Mouse (Mus musculus): ENCODE results near the gene Agpat4. TPM values are rescaled to one million over a fixed set of nuclear protein-coding genes. Genes with fewer than 3 reads are reported as not detected.

Agpat4 gene
- polyA plus RNA-seq, 1 experiment, result 1.0 TPM

DNA sequence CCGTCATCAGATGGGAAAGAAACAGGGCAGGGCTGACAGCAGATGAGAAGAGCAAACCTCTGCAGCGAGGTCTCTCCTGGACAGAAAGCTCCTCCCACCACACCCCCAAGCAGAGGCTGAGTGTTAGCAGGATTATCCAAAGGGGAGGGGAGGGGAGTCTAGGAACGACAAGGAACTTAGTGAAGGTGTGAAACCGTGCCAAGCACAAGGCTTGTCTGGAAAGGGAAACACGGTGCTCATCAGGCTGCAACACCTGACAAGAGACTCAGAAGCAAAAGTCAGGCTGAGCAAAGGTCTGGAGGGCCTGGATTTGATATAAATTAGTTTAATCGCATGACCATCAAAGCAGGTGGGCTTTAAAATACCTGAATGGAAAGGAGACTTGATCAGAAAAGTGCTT, 140.0 kb downstream of the Agpat4 start:
- H3K36me3 ChIP-seq (replicated peaks; ENCODE audit: low read length), result peaks cover 98% of the 10 kb centered on the region
- peaks cover 11% of the 10 kb centered on the region for H3K9me3 ChIP-seq
- no peaks in the 10 kb centered on the region for H3K27me3 ChIP-seq (replicated peaks)
- TF ChIP-seq FLI1 (IDR thresholded peaks at IDR 0.05; ENCODE audit: low read length) (no peak), GATA1 (IDR thresholded peaks at IDR 0.05; ENCODE audit: borderline replicate concordance, low read length) (no peak)
- no peaks in the 10 kb centered on the region for H3K4me1 ChIP-seq
- H3K4me3 ChIP-seq (replicated peaks), result no peak overlapping the region

DNA sequence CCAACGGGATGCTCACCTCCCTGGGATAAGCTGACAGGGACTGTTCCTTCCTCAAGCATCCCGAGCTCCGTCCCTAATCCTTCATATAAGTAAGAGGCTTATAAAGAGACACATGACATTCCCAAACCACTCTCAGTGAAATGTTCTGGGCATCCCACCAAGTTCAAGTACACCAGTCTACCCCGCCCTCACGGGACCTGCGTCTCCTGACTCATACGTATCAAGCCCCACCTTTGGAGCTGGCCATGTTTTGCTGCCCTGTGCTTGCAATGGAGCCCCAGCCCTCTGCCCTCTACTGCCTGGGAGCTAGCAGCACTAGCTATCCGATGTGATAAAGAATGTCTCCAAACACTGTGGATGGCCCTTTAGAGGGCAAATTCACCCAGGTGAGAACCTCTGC, 141.5 kb downstream of the Agpat4 start:
- no peaks in the 10 kb centered on the region for H3K27me3 ChIP-seq (replicated peaks)
- no peaks in the 10 kb centered on the region for H3K4me1 ChIP-seq
- H3K9me3 ChIP-seq, result no peaks in the 10 kb centered on the region
- no peak for TF ChIP-seq FLI1 (IDR thresholded peaks at IDR 0.05; ENCODE audit: low read length)
- no peak for TF ChIP-seq GATA1 (IDR thresholded peaks at IDR 0.05; ENCODE audit: borderline replicate concordance, low read length)
- peaks cover 93% of the 10 kb centered on the region for H3K36me3 ChIP-seq (replicated peaks; ENCODE audit: low read length)
- H3K4me3 ChIP-seq (replicated peaks), result no peak overlapping the region

DNA sequence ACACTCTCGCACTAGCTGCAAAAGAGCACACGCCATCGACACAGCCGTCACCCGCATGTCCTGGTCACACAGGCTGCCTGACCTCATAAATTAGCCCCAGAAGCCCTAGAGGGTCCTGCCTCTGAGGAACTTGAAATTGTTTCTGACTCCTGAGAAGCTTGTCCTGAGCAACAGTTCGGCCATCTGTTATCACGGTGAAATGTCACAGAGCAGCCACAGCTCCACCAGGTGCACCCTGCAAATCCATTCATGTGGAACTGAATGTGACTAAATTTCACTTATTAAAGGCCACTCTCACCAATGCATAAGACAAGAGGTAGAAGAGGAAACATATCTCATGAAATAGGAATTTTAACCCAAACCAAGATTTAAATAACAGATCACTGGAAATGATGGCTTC, 142.9 kb downstream of the Agpat4 start:
- Histone ChIP-seq H3K36me3 (replicated peaks; ENCODE audit: low read length) (peaks cover 91% of the 10 kb centered on the region), H3K27me3 (replicated peaks) (no peaks in the 10 kb centered on the region), H3K4me1 (peaks cover 5% of the 10 kb centered on the region), H3K9me3 (no peaks in the 10 kb centered on the region), H3K4me3 (replicated peaks) (no peak overlapping the region)
- TF ChIP-seq GATA1 (IDR thresholded peaks at IDR 0.05; ENCODE audit: borderline replicate concordance, low read length) (no peak), FLI1 (IDR thresholded peaks at IDR 0.05; ENCODE audit: low read length) (no peak)

DNA sequence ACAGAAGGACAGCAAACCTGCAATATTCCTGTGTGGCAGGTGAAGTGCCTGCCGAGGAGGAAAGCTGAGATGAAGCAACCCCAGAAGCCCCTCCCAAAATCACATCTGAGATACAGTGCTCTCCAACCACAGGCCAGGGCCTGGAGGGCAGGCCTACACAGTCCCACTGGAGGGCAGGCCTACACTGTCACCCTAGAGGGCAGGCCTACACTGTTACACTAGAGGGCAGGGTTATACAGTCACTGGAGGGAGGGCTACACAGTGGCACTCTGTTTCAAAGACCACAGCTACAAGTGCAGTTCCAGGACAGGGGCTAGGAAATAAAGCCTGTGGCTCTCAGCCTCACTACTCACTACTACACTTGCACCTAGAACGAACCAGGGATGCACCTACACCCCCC, 143.4 kb downstream of the Agpat4 start:
- TF ChIP-seq FLI1 (IDR thresholded peaks at IDR 0.05; ENCODE audit: low read length) (no peak), GATA1 (IDR thresholded peaks at IDR 0.05; ENCODE audit: borderline replicate concordance, low read length) (no peak)
- Histone ChIP-seq H3K4me1 (peaks cover 10% of the 10 kb centered on the region), H3K4me3 (replicated peaks) (no peak overlapping the region), H3K27me3 (replicated peaks) (no peaks in the 10 kb centered on the region), H3K36me3 (replicated peaks; ENCODE audit: low read length) (peaks cover 91% of the 10 kb centered on the region), H3K9me3 (no peaks in the 10 kb centered on the region)

DNA sequence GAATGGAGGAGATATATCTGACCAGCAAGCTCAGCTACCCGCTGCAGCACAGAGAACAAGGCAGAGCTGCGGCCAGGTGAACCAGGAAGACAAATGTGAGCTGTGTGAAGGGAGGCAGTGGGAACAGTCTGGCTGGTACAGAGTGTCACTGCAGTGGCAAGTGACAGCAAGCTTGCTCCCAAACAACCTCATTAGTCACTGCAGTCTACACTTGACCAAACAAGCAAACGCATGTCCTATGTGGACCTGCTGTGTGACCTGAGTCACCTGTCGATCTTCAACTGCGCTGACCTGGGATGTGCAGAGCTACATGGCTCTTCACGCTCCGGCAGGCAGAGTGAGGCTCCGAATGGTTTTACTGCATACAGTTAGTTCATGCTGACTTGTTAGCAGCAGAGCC, 144.3 kb downstream of the Agpat4 start:
- peaks cover 87% of the 10 kb centered on the region for H3K36me3 ChIP-seq (replicated peaks; ENCODE audit: low read length)
- no peaks in the 10 kb centered on the region for H3K27me3 ChIP-seq (replicated peaks)
- H3K9me3 ChIP-seq, result no peaks in the 10 kb centered on the region
- H3K4me1 ChIP-seq, result peaks cover 17% of the 10 kb centered on the region
- TF ChIP-seq GATA1 (IDR thresholded peaks at IDR 0.05; ENCODE audit: borderline replicate concordance, low read length) (no peak), FLI1 (IDR thresholded peaks at IDR 0.05; ENCODE audit: low read length) (no peak)
- H3K4me3 ChIP-seq (replicated peaks), result no peak overlapping the region

DNA sequence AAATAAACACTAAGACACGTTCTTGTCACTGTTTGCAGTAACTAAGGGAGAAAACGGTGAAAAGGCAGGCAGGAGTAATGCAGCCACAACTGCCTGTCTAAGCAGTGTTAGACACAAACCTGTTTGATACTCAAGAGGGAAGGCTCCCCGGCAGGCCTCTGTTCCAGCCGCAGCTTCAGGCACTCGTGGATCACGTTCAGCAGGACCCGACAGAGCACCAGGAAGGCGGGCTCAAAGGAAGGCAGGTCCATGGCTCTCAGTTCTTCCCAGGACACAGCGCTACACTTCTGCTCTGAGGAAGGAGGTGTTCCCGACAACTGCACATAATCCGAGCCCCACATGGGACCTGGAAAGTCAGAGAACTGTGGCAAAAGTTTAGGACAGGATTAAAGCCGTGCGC, 145.3 kb downstream of the Agpat4 start:
- Histone ChIP-seq H3K4me3 (replicated peaks) (no peak overlapping the region), H3K27me3 (replicated peaks) (no peaks in the 10 kb centered on the region), H3K9me3 (no peaks in the 10 kb centered on the region), H3K4me1 (peaks cover 21% of the 10 kb centered on the region), H3K36me3 (replicated peaks; ENCODE audit: low read length) (peaks cover 84% of the 10 kb centered on the region)
- TF ChIP-seq FLI1 (IDR thresholded peaks at IDR 0.05; ENCODE audit: low read length), result no peak
- no peak for TF ChIP-seq GATA1 (IDR thresholded peaks at IDR 0.05; ENCODE audit: borderline replicate concordance, low read length)

DNA sequence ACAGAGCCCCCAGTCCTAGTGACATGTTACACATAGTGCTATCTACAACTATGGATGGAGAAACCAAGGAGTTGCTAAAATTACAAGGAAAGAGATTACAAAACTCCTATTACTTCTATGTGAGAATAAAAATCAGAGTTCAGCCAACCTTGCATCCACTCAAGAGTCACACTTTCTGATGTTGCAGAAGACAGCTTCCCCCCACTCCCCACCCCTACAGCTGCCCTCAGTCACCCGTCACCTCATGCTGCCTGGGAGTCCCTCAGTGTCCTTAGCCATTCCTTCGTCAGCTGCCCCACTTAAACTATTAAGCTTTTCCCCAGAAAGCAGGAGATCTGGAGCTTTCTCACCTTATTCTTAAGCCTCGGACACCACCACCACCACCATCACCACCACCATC, 145.8 kb downstream of the Agpat4 start:
- Histone ChIP-seq H3K27me3 (replicated peaks) (no peaks in the 10 kb centered on the region), H3K4me1 (peaks cover 25% of the 10 kb centered on the region), H3K36me3 (replicated peaks; ENCODE audit: low read length) (peaks cover 84% of the 10 kb centered on the region), H3K9me3 (no peaks in the 10 kb centered on the region), H3K4me3 (replicated peaks) (no peak overlapping the region)
- TF ChIP-seq FLI1 (IDR thresholded peaks at IDR 0.05; ENCODE audit: low read length) (no peak), GATA1 (IDR thresholded peaks at IDR 0.05; ENCODE audit: borderline replicate concordance, low read length) (no peak)

DNA sequence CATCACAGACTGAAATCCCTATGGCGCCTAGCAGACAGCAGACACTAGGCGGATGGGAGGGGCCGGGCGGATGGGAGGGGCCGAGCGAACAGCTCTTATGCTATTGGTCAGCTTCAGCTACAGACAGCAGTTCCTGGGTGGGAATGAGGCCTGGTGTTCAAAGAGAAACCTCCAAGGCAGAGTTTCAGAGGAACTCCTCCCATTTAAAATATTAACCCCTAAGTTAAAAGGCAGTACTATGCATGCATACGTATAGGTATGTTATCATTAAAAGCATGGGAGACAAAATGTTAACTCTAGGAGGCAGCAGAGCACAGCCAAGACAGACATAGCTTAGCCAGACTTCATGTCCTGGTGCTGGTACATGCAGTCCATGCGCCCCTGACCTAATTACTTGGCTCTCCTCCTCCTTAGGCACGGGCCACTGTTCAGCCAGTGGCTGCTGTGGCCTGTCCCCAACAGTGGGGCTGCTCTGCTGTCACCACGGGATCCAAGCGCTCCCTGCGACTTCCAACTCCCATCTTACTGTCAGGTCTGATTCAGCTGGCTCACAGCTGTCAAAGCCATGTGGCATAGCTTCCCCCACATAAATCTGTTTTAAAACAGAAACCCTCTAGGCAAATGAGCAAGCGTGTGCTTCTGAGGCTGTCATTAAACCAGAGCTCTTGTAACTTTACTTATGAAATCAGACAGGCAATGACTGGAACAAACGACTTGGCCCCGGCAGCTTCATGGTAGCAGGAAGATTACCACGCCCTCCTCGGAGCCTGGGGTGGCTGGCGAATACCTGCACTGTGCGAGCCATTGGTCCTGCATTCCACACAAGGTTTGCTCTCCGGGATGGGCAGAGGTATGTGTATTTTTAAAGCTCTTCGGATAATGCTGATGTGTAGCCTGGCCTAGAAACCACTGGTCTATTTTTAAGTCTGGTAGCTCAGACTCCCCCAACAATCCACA, 147.7 kb downstream of the Agpat4 start:
- Histone ChIP-seq H3K4me3 (replicated peaks) (no peak overlapping the region), H3K27me3 (replicated peaks) (no peaks in the 10 kb centered on the region), H3K36me3 (replicated peaks; ENCODE audit: low read length) (peaks cover 85% of the 10 kb centered on the region), H3K4me1 (peaks cover 25% of the 10 kb centered on the region), H3K9me3 (no peaks in the 10 kb centered on the region)
- TF ChIP-seq FLI1 (IDR thresholded peaks at IDR 0.05; ENCODE audit: low read length) (no peak), GATA1 (IDR thresholded peaks at IDR 0.05; ENCODE audit: borderline replicate concordance, low read length) (no peak)

DNA sequence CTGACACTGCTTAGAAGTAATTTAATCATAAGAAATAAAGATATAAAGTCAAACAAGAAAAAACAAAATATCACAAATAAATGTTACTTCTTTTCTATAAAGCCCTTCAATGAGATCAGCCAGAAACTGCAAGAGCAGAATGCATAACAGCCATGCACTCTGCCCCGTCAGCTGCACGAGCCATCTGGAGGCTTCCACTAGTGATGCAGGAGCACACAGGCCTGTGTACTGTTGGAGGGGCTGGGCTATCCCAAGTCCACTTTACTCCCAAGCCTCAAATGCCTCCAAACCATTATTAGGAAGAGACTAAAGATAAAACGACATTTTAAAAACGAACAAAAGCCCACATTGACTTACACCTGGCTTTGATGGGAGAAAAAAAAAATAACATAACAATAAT, 149.6 kb downstream of the Agpat4 start:
- Histone ChIP-seq H3K9me3 (no peaks in the 10 kb centered on the region), H3K27me3 (replicated peaks) (no peaks in the 10 kb centered on the region), H3K4me1 (peaks cover 25% of the 10 kb centered on the region), H3K4me3 (replicated peaks) (no peak overlapping the region), H3K36me3 (replicated peaks; ENCODE audit: low read length) (peaks cover 84% of the 10 kb centered on the region)
- TF ChIP-seq GATA1 (IDR thresholded peaks at IDR 0.05; ENCODE audit: borderline replicate concordance, low read length) (no peak), FLI1 (IDR thresholded peaks at IDR 0.05; ENCODE audit: low read length) (no peak)

DNA sequence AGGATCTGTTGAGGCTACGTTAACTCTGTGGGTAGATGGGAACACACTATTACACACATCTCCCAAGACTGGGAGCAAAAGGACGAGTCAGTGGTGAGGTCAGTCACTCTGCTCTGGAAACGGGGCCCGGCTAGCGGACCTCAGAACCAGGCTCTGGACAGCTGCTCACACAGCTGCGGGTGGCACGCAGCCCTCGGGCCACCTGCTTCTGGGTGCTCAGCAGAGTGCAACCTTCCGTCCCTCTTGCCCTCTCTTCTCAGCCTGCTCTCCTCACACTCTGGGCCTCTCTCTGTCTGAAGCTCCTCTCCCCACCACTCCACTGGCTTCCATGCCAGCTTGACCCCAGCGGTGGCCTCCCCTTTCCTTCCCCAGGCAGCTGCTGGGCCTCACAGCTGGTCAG, 150.0 kb downstream of the Agpat4 start:
- no peak overlapping the region for H3K4me3 ChIP-seq (replicated peaks)
- TF ChIP-seq FLI1 (IDR thresholded peaks at IDR 0.05; ENCODE audit: low read length) (no peak), GATA1 (IDR thresholded peaks at IDR 0.05; ENCODE audit: borderline replicate concordance, low read length) (no peak)
- H3K36me3 ChIP-seq (replicated peaks; ENCODE audit: low read length), result peaks cover 84% of the 10 kb centered on the region
- H3K9me3 ChIP-seq, result no peaks in the 10 kb centered on the region
- H3K27me3 ChIP-seq (replicated peaks), result no peaks in the 10 kb centered on the region
- H3K4me1 ChIP-seq, result peaks cover 25% of the 10 kb centered on the region

Other genes starting within 250 kb of the Agpat4 start
- 4.9 and 34.0 TPM in 2 replicates for gene Map3k4, start 200.1 kb downstream of the Agpat4 start, polyA plus RNA-seq (2012; ENCODE audit: insufficient read depth, low replicate concordance)